Mouse (Mus musculus) layer of hippocampus, postnatal 10 days (tissue): ENCODE results near the gene Pde4d. TPM values are rescaled to one million over a fixed set of nuclear protein-coding genes. Genes with fewer than 3 reads are reported as not detected.

Experiments used
- DNase-seq, 2 experiments: peaks; one replicate each; pipeline ENCODE4 v3.0.0; 2021; ENCODE audit warnings: low spot score in 2 of 2
- total RNA-seq, 2 experiments: library from RNA; stranded (reverse); gene quantifications; 2 replicates each; pipeline ENCODE4 v1.2.3; 2021

The Pde4d gene
- total RNA-seq, 2 experiments from 2014 or later: 77.6 to 81.2 TPM

GRCm38 (mm10) chr13:109908386-109908785 is 1458.6 kb downstream of the Pde4d start:
- DNase-seq: no peak

GRCm38 (mm10) chr13:109909111-109909510 is 1459.4 kb downstream of the Pde4d start:
- no peak for DNase-seq

- no peak for DNase-seq
Observed at GRCm38 (mm10) chr13:109910915-109911314, 1461.2 kb downstream of the Pde4d start.

- DNase-seq: no peak
Observed at GRCm38 (mm10) chr13:109912635-109913034, 1462.9 kb downstream of the Pde4d start.

GRCm38 (mm10) chr13:109914246-109914645 is 1464.5 kb downstream of the Pde4d start:
- no peak for DNase-seq

- no peak for DNase-seq
Observed at GRCm38 (mm10) chr13:109914846-109915245, 1465.1 kb downstream of the Pde4d start.

- DNase-seq: no peak
Observed at GRCm38 (mm10) chr13:109915501-109915900, 1465.8 kb downstream of the Pde4d start.

GRCm38 (mm10) chr13:109915964-109916363 is 1466.2 kb downstream of the Pde4d start:
- no peak for DNase-seq

GRCm38 (mm10) chr13:109917551-109917950 is 1467.8 kb downstream of the Pde4d start:
- no peak for DNase-seq

- no peak for DNase-seq
Observed at GRCm38 (mm10) chr13:109918631-109919030, 1468.9 kb downstream of the Pde4d start.

GRCm38 (mm10) chr13:109920256-109920655 is 1470.5 kb downstream of the Pde4d start:
- no peak for DNase-seq

- no peak for DNase-seq
Observed at GRCm38 (mm10) chr13:109921336-109922038, 1471.7 kb downstream of the Pde4d start.

GRCm38 (mm10) chr13:109922228-109922627 is 1472.5 kb downstream of the Pde4d start:
- peak; percentile 48 to 57 for DNase-seq

GRCm38 (mm10) chr13:109922782-109923181 is 1473.0 kb downstream of the Pde4d start:
- DNase-seq: no peak

GRCm38 (mm10) chr13:109924771-109925170 is 1475.0 kb downstream of the Pde4d start:
- no peak for DNase-seq

GRCm38 (mm10) chr13:109926277-109926920 is 1476.7 kb downstream of the Pde4d start:
- peak; percentile 67 to 77 for DNase-seq

GRCm38 (mm10) chr13:109927782-109928181 is 1478.0 kb downstream of the Pde4d start:
- no peak for DNase-seq

- DNase-seq: peak in 1 of 2 experiments; percentile 30
Observed at GRCm38 (mm10) chr13:109932688-109933087, 1482.9 kb downstream of the Pde4d start.

- DNase-seq: no peak
Observed at GRCm38 (mm10) chr13:109933554-109933953, 1483.8 kb downstream of the Pde4d start.

- DNase-seq: no peak
Observed at GRCm38 (mm10) chr13:109936866-109937265, 1487.1 kb downstream of the Pde4d start.

- no peak for DNase-seq
Observed at GRCm38 (mm10) chr13:109944822-109945551, 1495.2 kb downstream of the Pde4d start.

- DNase-seq: no peak
Observed at GRCm38 (mm10) chr13:109951466-109951865, 1501.7 kb downstream of the Pde4d start.
